Mouse (Mus musculus) erythroid progenitor cell, adult 5-6 weeks (primary cell): ENCODE results near the gene Ano8. TPM values are rescaled to one million over a fixed set of nuclear protein-coding genes. Genes with fewer than 3 reads are reported as not detected.
A peak's percentile ranks its signal among the peaks of the same experiment; 100 is the strongest.
"Not testable (repeated sequence)": the region's sequence is repeated elsewhere in the genome, so short reads cannot be mapped to it uniquely, and the experiment has no call there.

Experiments used
- ATAC-seq: replicated peaks from 2 replicates; pipeline ENCODE4 v1.8.0; 2016; ENCODE audit warnings: moderate number of reproducible peaks, mild to moderate bottlenecking, moderate TSS enrichment, inconsistent platforms; ENCODE audit not compliant: poor library complexity, low FRiP score, severe bottlenecking
- total RNA-seq, 2 experiments: library from RNA; stranded (forward) in 1 of 2; stranded (reverse) in 1 of 2; fragments of 150-400 nt in 1 of 2; fragments of 186-747, 209-891 nt in 1 of 2; gene quantifications; 2 replicates each; pipeline versions ENCODE4 v1.2.3 to v1.2.4; 2015 to 2017; ENCODE audit warnings: low replicate concordance in 2 of 2

The Ano8 gene
- not detected in 2 replicates for total RNA-seq (2015; ENCODE audit: low replicate concordance)
- 0.13 TPM in 1 of 2 replicates, not detected in the other for total RNA-seq (2017; ENCODE audit: low replicate concordance)

DNA sequence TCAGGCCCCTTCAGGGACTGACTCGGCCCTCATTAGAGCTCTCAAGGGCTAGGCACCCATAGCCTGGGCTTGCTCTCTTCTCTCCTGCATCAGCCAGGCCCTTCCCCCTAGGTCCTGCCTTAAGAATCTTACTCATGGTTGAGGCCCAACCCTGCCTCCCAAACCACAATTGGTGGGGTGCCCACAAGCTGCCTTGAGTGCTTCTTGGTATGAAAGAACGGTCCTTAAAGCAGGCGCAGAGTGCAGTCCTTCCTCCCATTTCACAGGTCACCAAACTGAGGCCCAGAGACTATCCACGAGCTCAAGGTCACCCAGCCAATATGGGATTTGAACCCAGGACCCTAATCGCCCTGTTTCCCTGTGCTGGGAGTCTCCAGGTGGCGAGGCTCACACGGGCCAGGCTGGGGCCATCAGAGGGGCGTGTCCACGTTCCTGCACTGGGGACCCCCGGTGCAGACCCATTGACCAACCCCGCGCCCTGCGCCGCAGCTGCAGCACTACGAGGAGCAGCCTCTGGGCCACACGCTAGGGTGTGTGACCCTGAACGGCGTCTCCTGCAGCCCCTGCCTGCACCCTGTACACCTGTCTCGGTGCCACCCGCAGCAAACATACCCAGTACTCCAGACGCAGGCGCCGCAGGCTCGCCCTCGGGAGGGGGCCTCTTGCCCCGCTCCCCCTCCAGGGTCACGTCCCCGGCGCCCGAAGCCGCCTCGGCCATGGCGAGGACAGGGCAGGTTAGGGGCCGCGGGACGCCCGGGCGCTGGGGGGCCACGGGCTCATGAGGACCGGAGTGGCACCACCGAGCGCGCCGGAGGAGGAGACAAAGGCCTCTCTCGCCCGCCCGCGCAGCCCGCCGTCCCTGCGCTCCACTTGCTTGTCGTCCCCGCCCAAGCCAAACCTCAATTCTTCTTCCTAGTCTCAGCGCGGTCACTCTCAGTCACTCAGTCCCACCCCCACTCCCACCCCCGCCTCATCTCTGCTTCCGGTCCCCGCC is at the start of gene Ano8:
TSS of gene Ano8 (minus strand) at position 822 of the 994 bp plus-strand sequence.
- ATAC-seq = no peak

DNA sequence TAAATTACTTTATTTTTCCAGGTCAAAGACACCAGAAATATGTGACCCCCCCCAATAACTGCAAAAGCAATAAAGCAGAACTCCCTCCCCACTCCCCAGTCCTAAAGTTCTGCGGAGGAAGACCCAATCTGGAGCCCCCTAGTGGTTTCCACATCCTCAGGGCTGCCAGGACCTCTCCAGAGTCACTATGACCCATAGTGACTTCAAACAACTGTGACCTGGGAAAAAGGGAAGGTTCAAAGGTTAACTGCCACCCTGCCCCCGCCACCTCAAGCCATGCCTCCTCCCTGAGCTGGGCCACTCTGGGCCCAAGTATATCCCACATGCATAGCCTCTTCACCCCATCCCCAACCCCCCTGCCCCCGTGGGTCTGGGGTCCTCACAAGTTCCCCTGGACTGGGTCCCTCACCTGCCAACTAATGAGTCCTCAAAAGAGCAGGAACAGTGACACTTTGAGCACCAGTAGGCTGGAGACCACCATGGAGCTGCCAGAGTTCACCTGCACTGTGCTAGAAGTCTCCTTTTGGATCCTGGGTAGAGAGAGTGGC is 48.6 kb upstream of the Ano8 start:
- ATAC-seq = no peak

DNA sequence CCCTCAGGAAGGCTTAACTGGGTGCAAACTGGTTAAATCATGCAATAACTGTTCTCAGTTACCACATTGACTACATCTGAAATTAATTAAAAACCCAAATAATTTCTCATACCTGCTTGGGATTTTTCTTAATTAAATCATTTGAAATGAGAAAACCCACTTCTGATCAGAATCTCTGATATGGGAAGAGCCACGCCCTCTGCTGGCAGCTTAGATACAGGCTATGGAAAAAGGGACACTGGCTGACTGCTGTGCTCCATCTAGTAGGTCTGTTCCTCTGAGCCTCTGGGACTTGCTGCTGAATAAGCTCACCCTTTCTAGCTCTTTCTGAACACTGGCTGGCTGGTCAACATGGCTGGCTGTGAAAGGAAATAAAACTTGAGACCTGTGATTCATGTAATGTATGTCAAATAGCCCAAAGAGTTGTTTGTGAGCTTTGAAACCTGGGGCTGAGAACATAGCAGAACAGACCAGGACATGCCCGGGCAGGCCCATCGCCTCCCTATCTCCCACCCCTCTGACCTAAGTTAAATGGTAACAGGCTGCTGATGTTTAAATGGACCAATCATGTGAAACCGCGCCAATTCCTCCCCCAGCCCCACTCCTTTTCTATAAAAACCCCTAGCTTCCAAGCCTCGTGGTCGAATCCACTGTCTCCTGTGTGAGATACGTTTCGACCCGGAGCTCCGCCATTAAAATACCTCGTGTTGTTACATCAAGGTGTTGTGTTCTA is 45.1 kb upstream of the Ano8 start:
- not testable (repeated sequence) for ATAC-seq

DNA sequence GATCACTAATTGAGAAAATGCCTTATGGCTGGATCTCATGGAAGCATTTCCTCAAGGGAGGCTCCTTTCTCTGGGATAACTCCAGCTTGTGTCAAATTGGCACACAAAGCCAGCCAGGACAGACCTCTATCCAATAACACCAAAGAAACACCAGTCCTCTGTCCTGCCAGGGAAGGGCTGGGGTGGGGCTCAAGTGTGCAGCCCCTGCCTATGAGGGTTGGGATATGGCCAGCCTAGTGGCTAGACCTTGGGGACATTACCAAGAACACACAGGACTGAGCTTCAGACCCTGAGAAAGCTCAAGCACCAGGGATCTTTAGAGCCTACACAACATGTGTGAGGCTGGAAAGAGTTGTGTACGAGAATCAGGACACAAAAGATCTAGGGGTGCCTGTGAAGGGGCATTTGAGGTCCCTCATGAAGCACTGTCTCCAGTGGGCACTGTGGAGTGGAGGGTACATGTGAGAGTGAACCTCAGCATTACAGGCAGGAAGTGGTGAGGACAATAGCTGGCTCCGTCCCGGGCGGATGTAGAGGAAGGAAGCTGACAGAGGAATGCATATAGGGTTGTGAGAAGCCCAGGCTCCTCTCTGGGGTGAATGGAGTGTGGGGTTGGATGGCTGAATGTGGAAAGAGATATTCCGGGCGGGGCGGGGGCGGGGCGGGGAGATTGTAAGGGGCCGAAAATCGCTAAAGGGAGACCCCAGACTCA is 42.8 kb upstream of the Ano8 start:
- no peak for ATAC-seq

DNA sequence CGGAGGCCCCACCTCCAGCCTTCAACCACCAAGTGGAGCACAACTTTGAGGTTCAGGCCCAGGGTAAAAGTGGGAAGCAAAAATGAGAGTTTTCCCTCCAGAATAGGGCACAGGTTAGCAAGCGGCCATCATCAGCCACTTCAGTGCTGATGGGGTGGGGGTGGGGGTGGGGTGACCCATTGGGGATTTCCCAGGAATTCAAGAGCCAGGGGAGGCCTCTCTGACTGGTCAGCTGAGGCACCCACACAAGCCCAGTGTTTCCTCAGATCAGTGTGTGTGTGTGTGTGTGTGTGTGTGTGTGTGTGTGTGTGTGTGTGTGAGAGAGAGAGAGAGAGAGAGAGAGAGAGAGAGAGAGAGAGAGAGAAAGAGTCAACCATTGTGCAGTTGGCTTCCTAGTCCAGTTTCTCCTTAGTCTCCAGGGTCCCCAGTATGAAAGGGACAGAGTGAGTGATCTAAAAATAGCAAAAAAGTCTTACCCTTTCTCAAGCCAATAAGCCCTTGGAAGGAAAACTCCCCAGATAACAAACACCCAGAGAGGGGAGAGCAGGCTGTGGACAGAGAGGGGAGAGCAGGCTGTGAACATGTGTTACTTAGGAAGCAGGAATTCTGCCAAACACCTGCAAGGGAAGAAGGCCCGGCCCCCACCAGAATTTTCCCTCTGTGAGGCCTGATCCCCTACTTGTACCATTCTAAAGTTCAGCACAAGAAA is 41.6 kb upstream of the Ano8 start:
- ATAC-seq = no peak

DNA sequence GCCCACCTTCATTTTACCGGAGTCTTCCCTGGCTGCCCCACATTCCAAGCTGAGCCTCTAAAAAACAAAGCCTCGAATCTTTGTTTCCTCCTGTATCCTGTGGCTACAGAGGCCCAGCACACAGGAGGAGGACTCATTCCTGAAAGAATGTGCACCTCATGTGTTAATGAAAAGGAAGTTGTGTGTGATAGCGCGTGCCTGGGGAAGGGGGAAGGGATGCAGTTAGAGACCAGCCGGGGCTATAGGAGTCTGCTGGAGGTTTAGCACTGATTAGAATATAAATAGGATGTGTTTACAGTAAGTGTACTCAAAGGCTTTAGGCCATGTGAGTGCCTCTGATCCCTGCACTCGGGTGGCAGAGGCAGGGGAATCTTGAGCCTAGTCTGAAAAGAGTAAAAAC is 40.5 kb upstream of the Ano8 start:
- no peak for ATAC-seq

DNA sequence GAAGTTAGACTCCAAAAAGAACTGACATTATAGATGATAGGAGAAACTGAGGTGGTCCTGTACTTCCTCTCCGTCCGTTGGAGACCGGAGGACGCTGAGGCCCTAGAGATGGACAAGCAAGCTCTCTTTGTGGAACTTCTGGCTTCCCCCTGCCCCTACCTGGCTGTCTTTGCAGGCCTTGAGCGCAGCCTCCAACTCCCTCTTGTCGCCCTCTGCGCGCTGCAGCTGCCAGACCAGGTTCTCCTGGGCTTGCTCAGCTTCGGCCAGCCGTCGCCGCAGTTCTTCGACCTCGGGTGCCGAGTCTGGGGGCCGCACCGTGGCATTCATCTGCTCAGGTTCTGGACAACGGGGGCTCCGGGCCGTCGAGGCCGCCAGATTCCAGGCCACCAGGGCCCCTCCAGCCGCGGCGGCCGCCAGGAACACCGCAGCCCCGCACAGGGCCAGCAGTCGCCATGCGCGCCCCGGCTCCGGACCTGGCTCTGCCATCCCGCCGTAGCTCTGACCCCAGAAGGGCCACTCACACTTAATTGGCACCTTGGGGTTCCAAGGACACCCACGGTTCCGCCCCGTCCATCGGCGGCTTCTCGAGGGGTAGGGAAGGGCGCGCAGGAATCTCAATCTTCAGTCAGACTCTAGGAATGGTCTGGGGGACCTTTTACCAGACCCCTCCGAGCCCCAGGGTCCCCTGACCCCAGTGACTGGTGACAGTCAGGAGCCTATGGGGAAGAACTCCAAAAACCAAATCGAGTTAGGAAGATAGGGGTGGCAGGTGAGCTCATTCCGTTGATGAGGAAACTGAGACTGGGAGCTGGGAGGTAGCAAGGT is 39.7 kb upstream of the Ano8 start, which contains the start of gene Ccdc194:
TSS of gene Ccdc194 (minus strand) at position 486 of the 825 bp plus-strand sequence.
- no peak for ATAC-seq

DNA sequence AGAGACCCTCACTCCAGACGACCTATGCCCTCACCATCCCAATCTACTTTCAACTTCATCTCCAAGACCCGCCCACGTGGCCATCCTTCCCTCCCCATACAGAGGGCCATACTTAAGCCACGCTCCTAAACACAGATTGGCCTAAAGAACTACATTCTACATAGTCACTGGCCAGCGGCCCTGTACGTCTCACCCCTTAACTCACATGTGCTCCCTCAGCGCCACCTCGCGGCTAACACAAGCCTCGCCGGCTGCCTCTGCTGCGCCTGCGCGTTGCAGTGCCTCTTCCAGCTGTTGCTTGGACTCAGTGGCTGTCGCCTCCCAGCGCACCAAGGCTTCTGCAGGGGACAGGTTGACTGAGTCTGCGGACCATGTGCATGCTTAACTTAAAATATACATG is 35.9 kb upstream of the Ano8 start:
- ATAC-seq = peak; percentile 68

DNA sequence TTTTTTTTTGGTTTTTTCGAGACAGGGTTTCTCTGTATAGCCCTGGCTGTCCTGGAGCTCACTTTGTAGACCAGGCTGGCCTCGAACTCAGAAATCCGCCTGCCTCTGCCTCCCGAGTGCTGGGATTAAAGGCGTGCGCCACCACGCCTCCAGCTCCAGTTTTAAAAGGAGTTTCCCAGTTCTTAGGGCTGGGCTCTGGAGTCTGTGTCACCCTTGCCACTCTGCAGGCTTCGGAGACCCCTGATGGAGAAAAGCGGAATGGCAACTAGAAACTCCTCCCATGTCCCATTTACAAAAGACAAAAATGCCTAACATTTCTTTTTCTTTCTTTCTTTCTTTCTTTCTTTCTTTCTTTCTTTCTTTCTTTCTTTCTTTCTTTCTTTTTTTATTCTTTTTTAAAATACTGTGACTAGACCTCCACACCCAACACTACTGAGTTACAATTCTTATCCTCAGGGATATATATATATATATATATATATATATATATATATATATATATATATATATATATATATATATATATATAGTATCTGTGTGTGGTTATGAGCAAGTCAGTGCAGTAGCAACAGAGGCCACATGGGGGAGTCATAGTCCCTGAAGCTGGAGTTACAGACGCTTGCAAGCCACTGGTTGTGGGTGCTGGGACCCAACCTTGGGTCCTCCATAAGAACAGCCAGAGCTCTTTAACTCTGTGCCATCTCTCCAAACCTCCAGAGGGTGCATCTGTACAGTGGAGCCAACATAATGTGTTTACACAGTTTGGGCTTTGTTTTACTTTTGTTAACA is 33.5 kb upstream of the Ano8 start:
- not testable (repeated sequence) for ATAC-seq

DNA sequence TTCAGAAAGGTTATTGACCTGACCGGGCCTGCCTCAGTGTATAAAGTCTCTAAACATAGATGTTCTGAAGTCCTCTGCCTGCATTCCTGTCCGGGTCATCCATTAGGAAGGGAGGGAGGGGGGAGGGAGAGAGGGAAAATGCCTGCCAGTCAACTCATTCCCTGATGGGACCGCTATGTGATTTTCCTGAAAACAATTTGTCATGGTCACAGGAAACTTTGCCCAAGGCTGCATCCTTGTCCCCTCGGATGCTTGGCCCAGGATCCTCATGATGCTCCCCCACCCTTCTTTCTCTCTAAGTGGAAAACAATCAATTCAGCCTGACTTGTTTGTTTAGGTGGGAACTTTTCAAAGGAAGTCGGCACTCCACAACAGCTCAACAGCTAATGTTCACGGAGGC is 31.0 kb upstream of the Ano8 start:
- no peak for ATAC-seq

DNA sequence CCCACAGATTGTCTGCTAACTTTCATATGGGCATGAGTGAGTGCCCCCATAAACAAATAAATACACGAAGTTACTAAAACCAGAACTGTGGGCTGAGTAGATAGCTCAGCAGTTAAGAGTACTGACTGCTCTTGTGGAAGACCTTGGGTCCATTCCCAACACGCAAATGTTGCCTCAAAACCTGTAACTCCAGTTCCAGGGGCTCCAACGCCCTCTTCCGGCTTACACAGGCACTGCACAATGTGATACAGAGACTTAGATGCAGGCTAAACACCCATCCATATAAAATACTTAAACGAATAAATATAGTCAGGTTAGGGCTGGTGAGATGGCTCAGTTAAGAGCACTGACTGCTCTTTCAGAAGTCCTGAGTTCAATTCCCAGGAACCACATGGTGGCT is 29.3 kb upstream of the Ano8 start:
- no peak for ATAC-seq

DNA sequence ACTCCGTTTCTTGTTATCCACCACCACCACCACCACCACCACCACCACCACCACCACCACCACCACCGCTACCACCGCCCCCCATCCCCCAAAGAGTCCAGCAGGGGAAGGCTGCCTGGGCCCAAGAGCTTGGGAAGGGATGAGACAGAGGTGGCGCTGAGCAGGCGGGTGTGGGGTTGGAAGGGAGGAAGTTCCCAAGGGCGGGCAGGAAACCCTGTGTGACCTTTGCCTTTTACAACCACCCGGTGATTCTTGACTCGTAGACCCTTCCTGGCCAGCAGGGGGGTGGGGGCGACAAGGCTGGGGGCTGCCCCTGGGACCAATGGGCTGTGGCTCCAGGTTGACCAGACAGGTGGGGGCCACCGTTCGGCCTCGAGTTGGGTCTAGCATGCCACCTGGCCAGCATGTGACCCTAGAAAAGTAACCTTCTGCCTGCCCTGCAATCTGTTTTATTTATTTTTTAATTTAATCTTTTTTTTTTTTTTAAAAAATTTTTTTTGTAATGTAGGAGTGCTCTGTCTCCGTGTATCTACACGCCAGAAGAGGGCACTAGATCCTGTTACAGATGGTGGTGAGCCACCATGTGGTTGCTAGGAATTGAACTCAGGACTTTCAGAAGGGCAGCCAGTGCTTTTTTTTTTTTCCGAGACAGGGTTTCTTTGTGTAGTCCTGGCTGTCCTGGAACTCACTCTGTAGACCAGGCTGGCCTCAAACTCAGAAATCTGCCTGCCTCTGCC is 27.4 kb upstream of the Ano8 start:
- ATAC-seq = no peak

DNA sequence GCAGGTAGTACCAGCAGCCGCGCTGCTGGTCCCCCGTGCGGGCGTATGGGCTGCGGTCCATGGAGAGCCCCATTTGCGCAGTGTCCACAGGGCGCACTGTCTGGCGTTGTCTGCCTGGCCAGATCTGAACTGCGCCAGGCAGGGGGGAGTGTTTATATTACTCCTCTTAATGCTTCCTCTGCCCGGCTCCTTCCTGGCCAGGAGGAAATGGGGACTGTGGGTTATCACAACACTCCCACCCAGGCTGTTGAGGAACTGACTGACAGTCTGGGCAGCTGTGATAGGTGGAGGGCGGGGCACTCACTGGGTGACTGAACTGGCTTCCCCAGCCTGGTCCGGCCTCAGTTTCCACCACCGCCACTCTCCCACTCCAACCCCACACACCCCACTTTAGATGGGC is 25.9 kb upstream of the Ano8 start, which contains the start of gene Plvap:
TSS of gene Plvap (minus strand) at position 109 of the 400 bp plus-strand sequence.
- peak; percentile 68; the same call in 1 of the 2 replicates for ATAC-seq

DNA sequence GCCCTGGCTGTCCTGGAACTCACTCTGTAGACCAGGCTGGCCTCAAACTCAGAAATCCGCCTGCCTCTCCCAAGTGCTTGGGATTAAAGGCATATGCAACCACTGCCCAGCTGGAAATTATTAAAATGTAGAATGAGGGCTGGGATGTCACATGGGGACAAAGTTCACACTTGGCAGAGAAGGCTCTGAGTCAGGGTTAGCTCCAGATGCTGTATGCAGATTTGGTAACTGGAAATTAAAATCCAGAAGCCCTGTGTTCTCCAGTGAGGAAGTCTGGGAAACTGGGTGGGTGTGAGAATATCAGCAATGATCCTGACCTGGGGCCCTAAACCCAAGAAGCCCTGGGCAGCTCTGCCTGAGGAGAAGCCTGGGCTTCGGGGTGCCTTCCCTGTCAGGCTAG is 23.6 kb upstream of the Ano8 start:
- no peak for ATAC-seq

DNA sequence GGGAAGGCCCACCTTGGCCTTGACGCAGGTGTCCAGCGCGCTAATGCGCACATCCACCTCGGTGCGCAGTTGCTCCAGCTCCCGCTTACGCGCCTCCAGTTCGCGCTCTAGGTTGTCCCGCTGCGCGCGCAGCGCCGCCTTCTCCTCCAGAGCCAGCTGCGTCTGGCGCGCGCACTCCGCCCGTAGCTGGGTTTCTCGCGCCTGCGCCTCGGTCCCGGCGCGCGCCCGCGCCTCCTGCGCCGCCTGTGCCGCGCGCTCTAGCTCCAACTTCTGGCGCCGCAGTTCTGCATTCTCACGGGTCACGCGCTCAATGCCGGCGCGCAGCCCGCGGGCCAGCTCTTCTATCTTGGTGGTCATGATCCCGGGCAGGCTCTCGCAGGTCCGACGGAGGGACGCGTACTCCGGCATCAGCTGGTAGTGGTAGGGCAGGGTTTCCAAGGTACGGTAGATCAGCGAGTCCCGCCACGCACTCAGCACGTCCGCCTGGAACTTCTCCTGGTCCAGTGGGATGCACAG is 21.9 kb upstream of the Ano8 start:
- no peak for ATAC-seq

DNA sequence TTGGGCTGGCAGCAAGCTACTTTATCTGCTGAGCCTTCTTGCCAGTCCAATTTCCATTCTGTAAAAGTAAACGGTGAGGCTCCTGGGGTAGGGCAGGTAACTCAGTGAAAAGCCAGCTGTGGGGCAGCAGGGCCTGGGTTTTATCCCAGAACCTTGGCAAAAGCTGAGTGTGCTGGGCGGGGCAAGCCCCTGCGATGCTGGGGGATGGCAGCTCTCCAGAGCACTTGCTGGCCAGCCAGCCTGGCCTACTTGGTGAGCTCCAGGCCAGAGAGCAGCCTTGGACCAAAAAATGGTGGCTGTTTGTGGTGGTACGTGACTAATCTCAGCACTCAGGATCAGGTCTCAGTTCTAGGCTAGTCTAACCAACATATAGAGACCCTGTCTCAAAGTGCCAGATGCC is 20.2 kb upstream of the Ano8 start:
- no peak for ATAC-seq

DNA sequence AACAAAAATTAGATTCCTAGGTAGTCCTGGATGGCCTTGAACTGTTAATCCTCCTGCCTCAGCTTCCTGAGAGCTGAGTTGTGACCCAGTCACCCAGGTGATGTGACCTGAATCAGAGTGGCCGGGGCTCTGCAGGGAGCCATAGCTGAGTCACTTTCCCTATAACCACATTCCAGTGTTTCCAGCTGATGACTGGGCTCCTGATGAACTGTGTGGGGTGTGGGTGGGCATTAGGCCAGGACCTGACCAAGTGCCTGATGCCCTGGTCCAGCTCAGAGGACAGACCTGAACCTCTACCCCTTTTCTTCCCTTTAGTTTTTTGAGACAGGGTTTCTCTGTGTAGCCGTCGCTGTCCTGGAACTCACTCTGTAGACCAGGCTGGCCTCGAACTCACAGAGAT is 19.6 kb upstream of the Ano8 start:
- no peak for ATAC-seq
